Mouse (Mus musculus): ENCODE measurements around the gene Tubb5.
"Not testable (repeated sequence)": the region's sequence is repeated elsewhere in the genome, so short reads cannot be mapped to it uniquely, and the experiment has no call there.

Gene Tubb5

GRCm38 (mm10) chr17:35859835-35860234 is 21.7 kb upstream of the Tubb5 start:
- DNase-seq, result no peak

GRCm38 (mm10) chr17:35859371-35859770 is 21.3 kb upstream of the Tubb5 start:
- no peak for DNase-seq

GRCm38 (mm10) chr17:35850974-35851373 is 12.9 kb upstream of the Tubb5 start:
- DNase-seq, result no peak

- no peak for DNase-seq
These were observed 10.0 kb upstream of the Tubb5 start for GRCm38 (mm10) chr17:35848112-35848511.

- no peak for DNase-seq
These were observed 5.4 kb upstream of the Tubb5 start for GRCm38 (mm10) chr17:35843514-35843913.

GRCm38 (mm10) chr17:35842006-35842405 is 3.9 kb upstream of the Tubb5 start:
- DNase-seq, result no peak

- DNase-seq, result peak; percentile 96 to 98
These were observed 3.2 kb upstream of the Tubb5 start, which contains the start of gene Mdc1 for GRCm38 (mm10) chr17:35841076-35841950. Gene Mdc1, plus strand, starts transcription at chr17:35841515.

- DNase-seq, result no peak
These were observed 2.5 kb upstream of the Tubb5 start for GRCm38 (mm10) chr17:35840561-35840960.

GRCm38 (mm10) chr17:35839002-35839401 is 896 bp upstream of the Tubb5 start:
- DNase-seq, result not testable (repeated sequence)

- no peak for DNase-seq
These were observed 464 bp upstream of the Tubb5 start for GRCm38 (mm10) chr17:35838570-35838969.

- DNase-seq, result peak; percentile 48 to 50
These were observed 619 bp downstream of the Tubb5 start for GRCm38 (mm10) chr17:35837487-35837886.

GRCm38 (mm10) chr17:35836991-35837422 is 1.1 kb downstream of the Tubb5 start:
- peak; percentile 80 to 88 for DNase-seq

- DNase-seq, result peak; percentile 52 to 82
These were observed 1.7 kb downstream of the Tubb5 start for GRCm38 (mm10) chr17:35836178-35836965.

GRCm38 (mm10) chr17:35835424-35836140 is 2.5 kb downstream of the Tubb5 start:
- no peak for DNase-seq

GRCm38 (mm10) chr17:35834696-35835422 is 3.2 kb downstream of the Tubb5 start:
- DNase-seq, result no peak

GRCm38 (mm10) chr17:35833894-35834293 is 4.2 kb downstream of the Tubb5 start:
- DNase-seq, result no peak

GRCm38 (mm10) chr17:35833239-35833751 is 4.8 kb downstream of the Tubb5 start:
- no peak for DNase-seq

- DNase-seq, result no peak
These were observed 5.5 kb downstream of the Tubb5 start for GRCm38 (mm10) chr17:35832400-35833238.

- peak; percentile 81 to 86 for DNase-seq
These were observed 8.4 kb downstream of the Tubb5 start for GRCm38 (mm10) chr17:35829737-35830136.

- no peak for DNase-seq
These were observed 12.8 kb downstream of the Tubb5 start for GRCm38 (mm10) chr17:35825109-35825850.

Measured in spleen, adult 18-20 months (tissue).